9 mouse cellular contexts compared by ENCODE assay signal in the genomic region with DNA sequence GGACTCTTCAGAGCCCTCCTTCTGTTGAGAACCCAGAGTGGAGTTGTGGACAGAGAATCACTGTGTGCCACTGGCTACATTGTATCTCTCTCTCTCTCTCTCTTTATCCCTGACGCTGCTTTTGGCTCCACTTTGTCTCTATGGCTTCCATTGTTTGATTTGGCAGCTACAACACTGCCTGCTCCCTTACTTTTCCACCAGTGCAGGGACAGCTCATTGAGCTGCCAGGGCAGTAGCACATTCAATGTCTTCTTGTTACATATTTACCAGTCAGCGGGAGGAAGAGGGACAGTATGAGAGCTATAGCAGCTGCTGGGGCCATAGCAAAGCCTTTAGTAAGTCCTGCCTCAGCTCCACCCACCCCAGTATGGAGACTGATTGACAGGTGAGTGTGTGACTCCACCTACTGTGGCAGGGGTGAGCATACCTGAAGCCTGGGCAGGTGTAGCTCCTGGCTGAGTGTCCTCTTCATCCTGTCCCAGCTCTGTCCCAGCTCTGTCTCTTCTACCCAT.
A peak's percentile ranks its signal among the peaks of the same experiment; 100 is the strongest.
DNase-seq lines count a peak whose midpoint lies in the region; ATAC-seq and TF ChIP-seq lines count a peak whose summit lies in the region.
"Had no signal": no experiment of that assay in that cellular context is flagged by ENCODE, and none has a peak within 500 bp of the region (broad histone marks: within the 10 kb centered on the region; RNA-seq: fewer than 3 reads in every experiment).

No protein-coding gene starts in this region.

- WGBS in kidney, adult 2 months: 17% methylated on average over 2 of the region's 2 CpGs
- 23% methylated on average over 2 of the region's 2 CpGs for WGBS in forebrain, embryonic 16.5 days
- WGBS in intestine, embryonic 16.5 days: 36% methylated on average over 2 of the region's 2 CpGs
- WGBS in midbrain, embryonic 16.5 days: 34% methylated on average over 2 of the region's 2 CpGs

- no peaks in the 10 kb centered on the region for H3K36me3 ChIP-seq in kidney, adult 2 months (ENCODE audit: control insufficient read depth, insufficient read depth, low read length)
- no peaks in the 10 kb centered on the region for H3K36me3 ChIP-seq in forebrain, embryonic 16.5 days (ENCODE audit: control insufficient read depth, insufficient read depth)
- no peaks in the 10 kb centered on the region for H3K36me3 ChIP-seq in intestine, embryonic 16.5 days (ENCODE audit: control insufficient read depth, insufficient read depth, low read length)
- H3K36me3 ChIP-seq in midbrain, embryonic 16.5 days (ENCODE audit: control insufficient read depth, insufficient read depth, low read length): no peaks in the 10 kb centered on the region
- H3K36me3 ChIP-seq: limb, embryonic 10.5 days; lung, embryonic 15.5 days had no signal

- no peak overlapping the region for H3K4me2 ChIP-seq in forebrain, embryonic 16.5 days (ENCODE audit: low read length)
- no peak overlapping the region for H3K4me2 ChIP-seq in intestine, embryonic 16.5 days (ENCODE audit: low read depth, low read length)
- no peak overlapping the region for H3K4me2 ChIP-seq in midbrain, embryonic 16.5 days (ENCODE audit: low read length)
- H3K4me2 ChIP-seq: lung, embryonic 15.5 days had no signal

- H3K27me3 ChIP-seq in kidney, adult 2 months (replicated peaks; ENCODE audit: control insufficient read depth, insufficient read depth, low read length): no peaks in the 10 kb centered on the region
- H3K27me3 ChIP-seq in forebrain, embryonic 16.5 days (replicated peaks; ENCODE audit: control insufficient read depth, insufficient read depth, low read length): no peaks in the 10 kb centered on the region
- no peaks in the 10 kb centered on the region for H3K27me3 ChIP-seq in intestine, embryonic 16.5 days (replicated peaks; ENCODE audit: control insufficient read depth, insufficient read depth, low read length)
- H3K27me3 ChIP-seq in midbrain, embryonic 16.5 days (ENCODE audit: control insufficient read depth, insufficient read depth, low read depth, low read length): no peaks in the 10 kb centered on the region
- H3K27me3 ChIP-seq: lung, embryonic 15.5 days had no signal

- 0 out of 2 replicates have a peak, but pooled peaks cover 4% of the 10 kb centered on the region for H3K9me3 ChIP-seq in forebrain, embryonic 16.5 days (ENCODE audit: control insufficient read depth, low read length)
- H3K9me3 ChIP-seq in intestine, embryonic 16.5 days (ENCODE audit: control insufficient read depth, low read length): no peaks in the 10 kb centered on the region
- peaks cover 5% of the 10 kb centered on the region; the same call in 1 of the 2 replicates for H3K9me3 ChIP-seq in midbrain, embryonic 16.5 days (replicated peaks; ENCODE audit: control insufficient read depth, low read length, poor library complexity, severe bottlenecking)
- H3K9me3 ChIP-seq: limb, embryonic 10.5 days; lung, embryonic 15.5 days had no signal

- peak; percentile 52; the same call in 1 of the 2 replicates for ATAC-seq in forebrain, embryonic 16.5 days
- peak; percentile 63; the same call in 1 of the 2 replicates for ATAC-seq in intestine, embryonic 16.5 days
- peak; percentile 50 for ATAC-seq in midbrain, embryonic 16.5 days

- H3K4me1 ChIP-seq in kidney, adult 2 months (ENCODE audit: control insufficient read depth, insufficient read depth, low read length): no peaks in the 10 kb centered on the region
- peaks cover 11% of the 10 kb centered on the region for H3K4me1 ChIP-seq in forebrain, embryonic 16.5 days (replicated peaks; ENCODE audit: control insufficient read depth, insufficient read depth, low read length)
- H3K4me1 ChIP-seq in intestine, embryonic 16.5 days (ENCODE audit: control insufficient read depth, insufficient read depth, low read length): no peaks in the 10 kb centered on the region
- peaks cover 17% of the 10 kb centered on the region for H3K4me1 ChIP-seq in midbrain, embryonic 16.5 days (ENCODE audit: control insufficient read depth, insufficient read depth, low read length)
- H3K4me1 ChIP-seq: limb, embryonic 10.5 days; lung, embryonic 15.5 days had no signal

- H3K9ac ChIP-seq in forebrain, embryonic 16.5 days (replicated peaks; ENCODE audit: low read depth, low read length): no peak overlapping the region
- no peak overlapping the region for H3K9ac ChIP-seq in intestine, embryonic 16.5 days (ENCODE audit: low read depth, low read length)
- H3K9ac ChIP-seq in midbrain, embryonic 16.5 days (ENCODE audit: low read depth, low read length): no peak overlapping the region
- H3K9ac ChIP-seq: lung, embryonic 15.5 days had no signal

- H3K27ac ChIP-seq in kidney, adult 2 months (ENCODE audit: insufficient read depth, low read depth, low read length): no peak overlapping the region
- no peak overlapping the region for H3K27ac ChIP-seq in forebrain, embryonic 16.5 days (ENCODE audit: low read length)
- no peak overlapping the region for H3K27ac ChIP-seq in intestine, embryonic 16.5 days (ENCODE audit: low read length)
- peak overlapping the region; percentile 55 for H3K27ac ChIP-seq in midbrain, embryonic 16.5 days (ENCODE audit: low read length)
- H3K27ac ChIP-seq: limb, embryonic 10.5 days; lung, embryonic 15.5 days had no signal

- no peak for TF ChIP-seq POLR2A in kidney, adult 2 months (IDR thresholded peaks at IDR 0.05; ENCODE audit: low read depth, low read length)

- no peak overlapping the region for H3K4me3 ChIP-seq in kidney, adult 2 months (ENCODE audit: insufficient read depth, low read depth, low read length)
- H3K4me3 ChIP-seq in forebrain, embryonic 16.5 days (replicated peaks; ENCODE audit: low read length): no peak overlapping the region
- H3K4me3 ChIP-seq in intestine, embryonic 16.5 days (ENCODE audit: low read length): no peak overlapping the region
- no peak overlapping the region for H3K4me3 ChIP-seq in midbrain, embryonic 16.5 days (ENCODE audit: low read depth, low read length)
- H3K4me3 ChIP-seq: limb, embryonic 10.5 days; lung, embryonic 15.5 days had no signal

- peak; percentile 46 for DNase-seq in kidney, adult 2 months
- DNase-seq in kidney, postnatal 4 days: no peak
- no peak for DNase-seq in ovary, postnatal 14 days (ENCODE audit: low spot score)
- DNase-seq in cerebellum, postnatal 4 days (ENCODE audit: low spot score in 2 of 2): no peak

- TF ChIP-seq CTCF in kidney, adult 2 months (conservative IDR thresholded peaks at IDR 0.05; ENCODE audit: insufficient read depth, insufficient read length, low read depth, low read length): no peak
